Mouse (Mus musculus) embryonic facial prominence, embryonic 10.5 days (tissue): ENCODE data around the gene Tmod3. TPM values are rescaled to one million over a fixed set of nuclear protein-coding genes. Genes with fewer than 3 reads are reported as not detected.

Source experiments
- DNase-seq: peaks from one replicate; pipeline ENCODE4 v3.0.0-alpha.2; 2017; ENCODE audit warnings: low spot score
- H3K27ac ChIP-seq: fragments of 300-500 bp; sonication (generic); replicated peaks from 2 replicates; pipeline ENCODE4 v1.5.1; 2016; ENCODE audit warnings: mild to moderate bottlenecking
- H3K27me3 ChIP-seq: fragments of 300-500 bp; sonication (generic); replicated peaks from 2 replicates; pipeline ENCODE4 v1.6.1; 2016; ENCODE audit warnings: low read depth, mild to moderate bottlenecking; ENCODE audit not compliant: poor library complexity, severe bottlenecking
- H3K36me3 ChIP-seq: fragments of 300-500 bp; sonication (generic); replicated peaks from 2 replicates; pipeline ENCODE4 v1.6.1; 2016; ENCODE audit warnings: mild to moderate bottlenecking, moderate library complexity
- H3K4me1 ChIP-seq: fragments of 300-500 bp; sonication (generic); 2 replicates; pipeline ENCODE4 v1.6.1; 2016
- H3K4me3 ChIP-seq: fragments of 300-500 bp; sonication (generic); 2 replicates; pipeline ENCODE4 v1.5.1; 2016; ENCODE audit warnings: mild to moderate bottlenecking, moderate library complexity
- H3K9me3 ChIP-seq: fragments of 300-500 bp; sonication (generic); 2 replicates; pipeline ENCODE4 v1.6.1; 2016; ENCODE audit warnings: mild to moderate bottlenecking
- WGBS: fragments of 180-500 bp; shearing (Covaris S2); methylation state at CpG from one replicate; pipeline ENCODE4 v1.1.7; 2016; 5-methylcytosine and 5-hydroxymethylcytosine counted together
- polyA plus RNA-seq: library from polyadenylated mRNA; unstranded; fragments of >200 nt; fragmentation: Nextera tagmentation; extraction: Ambion mirVana; gene quantifications from 2 replicates; pipeline ENCODE4 v1.2.1, GENCODE M21; 2016

Tmod3 gene
- polyA plus RNA-seq: 81.0 and 99.2 TPM in 2 replicates

DNA sequence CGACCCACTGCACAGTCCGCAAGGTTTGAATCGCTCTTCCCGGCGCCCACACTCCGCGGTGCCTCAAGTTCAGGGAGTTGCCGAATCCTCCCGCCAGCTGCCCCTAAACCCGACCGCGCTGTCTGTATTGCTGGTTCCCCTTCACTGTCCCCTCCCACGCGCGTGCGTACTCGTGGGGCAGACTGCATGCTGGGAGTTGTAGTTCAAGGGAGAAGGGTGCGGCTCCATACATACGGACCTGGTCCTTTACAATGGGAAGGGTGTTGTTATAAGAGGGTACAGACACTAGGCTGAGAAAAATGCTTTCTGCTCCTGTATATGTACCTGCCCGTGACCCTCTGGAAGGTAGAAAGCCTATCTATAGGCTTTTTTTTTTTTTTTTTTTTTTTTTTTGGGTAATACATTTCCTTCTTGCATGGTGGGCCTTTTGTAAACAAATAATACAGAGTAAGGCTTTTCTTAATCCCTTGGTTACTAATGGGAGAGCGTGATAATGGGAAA is at the start of gene Tmod3:
Tmod3 (minus strand) TSS at position 146 of the 501 bp plus-strand sequence.
- H3K27ac ChIP-seq: peak within 1 kb of the TSS; percentile 87
- 3% methylated on average over 21 of the region's 21 CpGs for WGBS

DNA sequence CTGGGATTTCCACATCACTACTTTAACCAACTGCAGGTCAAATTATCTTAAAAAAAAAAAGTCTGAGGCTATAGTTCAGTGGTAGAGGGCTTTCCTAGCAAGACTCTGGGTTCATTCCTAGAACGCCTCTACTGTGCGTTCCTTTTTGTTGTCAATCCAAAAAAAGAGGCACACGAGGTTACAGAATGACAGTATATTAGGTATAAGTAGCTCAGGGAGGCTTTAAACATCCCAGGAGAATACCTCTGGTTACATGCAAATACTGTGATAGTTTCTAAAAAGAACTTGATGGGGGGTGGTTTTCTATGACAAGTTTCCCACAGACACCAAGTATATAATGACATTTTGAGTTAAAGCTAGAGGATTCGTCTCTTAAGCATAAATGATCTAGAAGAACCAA is 48.0 kb upstream of the Tmod3 start:
- Histone ChIP-seq H3K36me3 (peaks cover 11% of the 10 kb centered on the region), H3K27ac (no peak overlapping the region), H3K4me3 (no peak overlapping the region), H3K27me3 (peaks cover 12% of the 10 kb centered on the region; the same call in 1 of the 2 replicates), H3K4me1 (peaks cover 9% of the 10 kb centered on the region), H3K9me3 (no peaks in the 10 kb centered on the region)
- 90% methylated on average over 4 of the region's 4 CpGs for WGBS
- DNase-seq: no peak

More for the DNA sequence above, at the start of gene Tmod3:
- peaks cover 20% of the 10 kb centered on the region for H3K4me1 ChIP-seq
- no peaks in the 10 kb centered on the region for H3K36me3 ChIP-seq
- H3K9me3 ChIP-seq: no peaks in the 10 kb centered on the region
- H3K4me3 ChIP-seq: peak within 1 kb of the TSS; percentile 94
- no peaks in the 10 kb centered on the region for H3K27me3 ChIP-seq
- DNase-seq: peak; percentile 94

DNA sequence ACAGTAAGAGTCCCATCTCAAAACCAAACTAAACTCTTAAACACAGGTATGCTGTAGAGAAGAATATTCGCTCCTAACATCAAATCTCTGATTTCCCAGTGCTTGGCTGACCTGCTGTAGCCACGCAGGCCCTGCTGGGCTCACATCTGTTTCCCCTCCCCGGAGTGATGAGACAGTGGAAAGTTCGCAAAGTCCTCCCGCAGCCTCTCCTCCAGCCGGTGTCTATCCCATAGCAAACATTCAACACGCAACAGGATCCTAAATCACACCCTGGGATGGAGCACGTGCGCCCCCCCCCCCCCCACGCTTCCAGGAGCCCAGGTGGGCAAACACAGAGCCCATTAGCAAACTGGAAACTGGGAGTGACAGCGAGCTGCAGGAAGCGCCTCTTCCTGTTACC is 42.1 kb upstream of the Tmod3 start:
- 46% methylated on average over 12 of the region's 12 CpGs for WGBS
- no peak overlapping the region for H3K4me3 ChIP-seq
- peaks cover 14% of the 10 kb centered on the region for H3K36me3 ChIP-seq
- H3K9me3 ChIP-seq: no peaks in the 10 kb centered on the region
- H3K4me1 ChIP-seq: peaks cover 6% of the 10 kb centered on the region
- H3K27ac ChIP-seq: no peak overlapping the region
- no peaks in the 10 kb centered on the region for H3K27me3 ChIP-seq
- peak; percentile 47 for DNase-seq

DNA sequence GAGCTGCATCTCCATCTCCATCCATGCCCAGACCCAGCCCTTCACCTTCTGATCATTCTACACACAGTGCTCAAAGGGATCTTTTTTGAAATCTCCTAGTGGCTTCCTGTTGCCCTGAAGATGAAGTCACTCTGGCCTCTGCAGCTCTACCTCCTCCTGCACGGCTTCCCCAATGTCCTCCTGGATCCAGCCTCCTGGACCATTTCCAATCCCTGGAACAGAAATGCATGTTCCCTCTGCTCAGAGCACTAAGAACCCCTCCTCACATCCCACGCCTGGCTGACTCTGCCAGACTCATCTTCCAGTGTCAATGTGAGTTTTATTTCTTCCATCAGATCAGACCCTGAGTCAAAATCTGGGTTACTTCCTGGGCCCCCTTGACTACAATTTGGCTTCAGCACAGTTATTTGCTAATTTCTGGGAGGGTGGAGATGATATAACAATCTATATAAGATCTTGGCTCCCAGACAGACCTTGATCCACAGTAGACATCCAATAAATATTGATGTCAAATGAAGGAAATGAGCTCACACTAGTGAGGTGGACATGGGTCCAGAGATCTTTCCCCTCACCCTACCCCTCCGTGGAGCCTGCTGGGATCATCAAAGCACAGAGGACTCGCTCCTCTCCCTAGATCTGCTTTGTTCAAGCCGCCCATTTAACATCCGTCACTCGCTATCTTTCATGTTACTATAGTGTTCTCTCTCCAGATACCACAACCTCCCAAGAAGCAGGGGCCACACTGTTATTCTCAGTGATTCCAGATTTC is 40.9 kb upstream of the Tmod3 start:
- no peaks in the 10 kb centered on the region for H3K9me3 ChIP-seq
- H3K36me3 ChIP-seq: peaks cover 14% of the 10 kb centered on the region
- H3K4me1 ChIP-seq: peaks cover 6% of the 10 kb centered on the region
- H3K27ac ChIP-seq: no peak overlapping the region
- no peaks in the 10 kb centered on the region for H3K27me3 ChIP-seq
- WGBS: 85% methylated on average over 7 of the region's 7 CpGs
- no peak for DNase-seq
- no peak overlapping the region for H3K4me3 ChIP-seq

DNA sequence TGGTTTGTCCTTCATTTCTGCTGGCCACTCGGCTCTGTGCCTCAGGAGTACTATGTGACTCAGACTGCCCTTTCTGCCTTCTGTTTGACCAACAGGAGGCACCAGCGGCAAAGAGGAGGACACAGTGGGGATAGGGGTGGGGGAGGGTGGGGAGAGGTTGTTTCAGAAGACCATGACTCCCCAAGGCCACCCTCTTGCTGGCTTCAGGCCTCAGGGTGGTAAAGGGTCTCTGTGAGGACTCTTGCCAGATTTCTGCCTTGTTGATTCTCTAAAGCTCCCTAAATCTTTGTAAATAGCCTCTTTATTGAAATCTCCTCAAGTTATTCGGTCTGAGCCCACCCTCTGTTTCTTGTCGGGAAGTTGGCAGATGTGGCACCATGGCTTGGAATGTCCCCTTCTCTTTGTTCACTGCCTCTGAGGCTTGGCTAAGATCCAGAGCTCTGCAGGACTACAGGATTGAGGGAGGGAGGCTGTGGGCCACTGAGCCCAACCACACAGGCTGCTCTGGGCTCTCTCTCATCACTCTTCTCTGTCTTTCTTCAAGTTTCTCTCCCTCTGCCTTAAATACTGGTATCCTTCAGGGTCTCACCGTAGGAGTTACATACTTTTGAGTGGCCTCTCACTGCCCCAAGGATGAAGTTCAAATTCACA is 39.9 kb upstream of the Tmod3 start:
- 71% methylated on average over 5 of the region's 5 CpGs for WGBS
- DNase-seq: no peak

DNA sequence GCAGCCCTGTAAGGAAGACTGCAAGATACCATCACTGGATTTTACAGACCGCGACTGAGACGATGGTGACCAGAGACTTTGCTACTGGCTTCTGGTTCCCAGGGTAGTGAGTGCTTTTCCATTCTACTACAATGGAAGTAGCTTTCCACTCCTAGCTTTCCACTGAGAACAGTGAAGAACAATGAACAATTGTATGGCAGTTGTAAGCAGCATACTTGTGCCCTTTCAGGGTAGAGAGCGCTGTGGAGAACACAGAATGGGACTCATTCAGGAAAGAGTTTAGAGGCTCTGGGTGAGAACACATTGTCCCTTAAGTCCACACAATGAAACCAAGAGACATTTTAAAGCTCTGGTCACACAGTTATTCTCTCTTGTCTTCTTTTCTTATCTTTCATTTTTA is 38.1 kb upstream of the Tmod3 start:
- no peak for DNase-seq
- peaks cover 6% of the 10 kb centered on the region for H3K4me1 ChIP-seq
- 70% methylated on average over 4 of the region's 4 CpGs for WGBS
- H3K9me3 ChIP-seq: no peaks in the 10 kb centered on the region
- H3K27ac ChIP-seq: no peak overlapping the region
- H3K36me3 ChIP-seq: peaks cover 23% of the 10 kb centered on the region
- H3K27me3 ChIP-seq: no peaks in the 10 kb centered on the region
- H3K4me3 ChIP-seq: no peak overlapping the region

More for the DNA sequence above, 39.9 kb upstream of the Tmod3 start:
- Histone ChIP-seq H3K9me3 (no peaks in the 10 kb centered on the region), H3K27me3 (no peaks in the 10 kb centered on the region), H3K4me1 (peaks cover 6% of the 10 kb centered on the region), H3K36me3 (peaks cover 12% of the 10 kb centered on the region), H3K27ac (no peak overlapping the region), H3K4me3 (no peak overlapping the region)

DNA sequence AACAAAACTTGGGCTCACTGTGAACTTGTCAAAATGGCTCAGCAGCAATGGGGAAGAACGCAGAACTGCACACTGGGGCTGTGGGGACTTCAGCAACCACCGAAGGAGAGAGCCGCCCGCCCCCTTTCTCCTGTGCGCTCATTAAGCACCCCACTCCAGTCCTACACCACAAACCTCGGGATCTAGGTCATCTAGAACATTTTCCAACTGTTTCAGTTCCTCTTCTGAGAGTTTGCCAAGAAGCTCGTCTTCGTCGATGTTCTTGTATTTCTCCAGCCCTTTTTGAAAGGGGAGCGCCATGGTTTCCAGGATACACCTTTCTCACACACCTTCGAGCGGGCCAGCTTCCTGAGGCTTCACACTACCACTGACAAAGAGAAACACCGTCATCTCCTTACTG is 37.6 kb upstream of the Tmod3 start:
- DNase-seq: no peak
- no peak overlapping the region for H3K4me3 ChIP-seq
- 91% methylated on average over 13 of the region's 13 CpGs for WGBS
- H3K27me3 ChIP-seq: no peaks in the 10 kb centered on the region
- H3K9me3 ChIP-seq: no peaks in the 10 kb centered on the region
- peaks cover 29% of the 10 kb centered on the region for H3K36me3 ChIP-seq
- no peak overlapping the region for H3K27ac ChIP-seq
- peaks cover 6% of the 10 kb centered on the region for H3K4me1 ChIP-seq

DNA sequence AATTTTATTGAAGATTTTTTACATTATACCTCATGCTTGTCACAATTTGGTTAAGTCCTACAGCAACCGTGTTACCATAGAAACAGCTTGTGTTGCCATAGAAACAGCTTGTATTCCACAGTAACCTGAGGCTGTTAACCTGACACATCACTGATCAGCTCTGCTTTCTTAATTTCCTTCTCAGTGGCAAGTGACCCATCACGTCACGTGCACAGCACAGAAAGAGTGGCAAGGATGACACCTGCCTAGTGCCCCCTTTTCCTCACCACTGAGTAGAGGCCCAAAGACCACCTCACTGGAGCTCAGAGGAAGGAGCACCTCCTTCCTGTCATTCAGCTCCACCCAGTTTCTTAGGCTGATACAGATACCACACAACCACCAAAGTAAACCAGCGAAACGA is 34.0 kb upstream of the Tmod3 start:
- Histone ChIP-seq H3K27me3 (no peaks in the 10 kb centered on the region), H3K27ac (no peak overlapping the region), H3K36me3 (peaks cover 57% of the 10 kb centered on the region), H3K9me3 (no peaks in the 10 kb centered on the region), H3K4me1 (no peaks in the 10 kb centered on the region), H3K4me3 (no peak overlapping the region)
- 87% methylated on average over 5 of the region's 5 CpGs for WGBS
- no peak for DNase-seq

DNA sequence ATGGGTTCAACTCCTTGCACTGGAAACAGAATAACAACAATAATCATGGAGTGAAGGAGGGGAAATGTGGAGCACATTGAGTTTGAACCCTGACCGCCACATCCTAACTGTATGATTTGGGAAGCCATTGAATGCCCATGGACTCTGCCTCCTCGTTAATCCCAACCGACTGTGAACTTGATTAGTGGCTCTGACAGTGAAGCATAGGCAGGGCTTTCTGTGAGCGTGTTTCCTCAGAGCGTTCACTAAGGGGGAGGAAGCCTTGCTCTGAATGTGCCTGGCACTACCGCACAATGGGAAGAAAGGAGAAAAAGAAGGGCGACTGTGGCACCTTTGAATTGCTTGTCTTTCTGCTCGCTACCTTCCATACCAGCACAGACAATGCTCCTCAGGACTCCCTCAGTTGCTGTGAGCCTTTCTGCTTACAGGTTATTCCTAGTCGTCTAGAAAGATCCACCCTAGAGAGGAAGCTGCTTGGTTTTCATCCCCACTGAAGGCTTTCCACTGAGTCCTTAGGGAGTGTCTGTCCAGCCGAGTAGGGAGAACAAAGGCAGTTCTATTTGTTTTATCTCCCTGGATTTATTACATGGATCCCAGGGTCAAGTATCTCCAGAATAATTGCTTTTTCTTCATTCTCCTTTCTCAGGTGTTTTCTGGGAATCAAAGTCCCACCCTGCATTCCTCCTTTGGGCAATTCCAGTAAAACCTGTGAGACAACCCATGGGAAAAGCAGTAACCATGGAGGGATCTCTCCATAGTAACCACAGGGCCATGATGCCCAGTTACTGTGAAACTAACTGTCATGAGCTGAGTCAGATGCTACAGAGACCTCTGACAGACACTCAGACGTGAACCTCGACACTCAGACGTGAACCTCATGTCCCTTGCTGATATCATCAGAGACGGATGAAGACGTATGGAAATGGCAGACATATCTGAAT is 30.7 kb upstream of the Tmod3 start:
- Histone ChIP-seq H3K27me3 (no peaks in the 10 kb centered on the region), H3K4me1 (no peaks in the 10 kb centered on the region), H3K27ac (no peak overlapping the region), H3K9me3 (no peaks in the 10 kb centered on the region), H3K4me3 (no peak overlapping the region), H3K36me3 (peaks cover 73% of the 10 kb centered on the region)
- no peak for DNase-seq
- 90% methylated on average over 15 of the region's 15 CpGs for WGBS

DNA sequence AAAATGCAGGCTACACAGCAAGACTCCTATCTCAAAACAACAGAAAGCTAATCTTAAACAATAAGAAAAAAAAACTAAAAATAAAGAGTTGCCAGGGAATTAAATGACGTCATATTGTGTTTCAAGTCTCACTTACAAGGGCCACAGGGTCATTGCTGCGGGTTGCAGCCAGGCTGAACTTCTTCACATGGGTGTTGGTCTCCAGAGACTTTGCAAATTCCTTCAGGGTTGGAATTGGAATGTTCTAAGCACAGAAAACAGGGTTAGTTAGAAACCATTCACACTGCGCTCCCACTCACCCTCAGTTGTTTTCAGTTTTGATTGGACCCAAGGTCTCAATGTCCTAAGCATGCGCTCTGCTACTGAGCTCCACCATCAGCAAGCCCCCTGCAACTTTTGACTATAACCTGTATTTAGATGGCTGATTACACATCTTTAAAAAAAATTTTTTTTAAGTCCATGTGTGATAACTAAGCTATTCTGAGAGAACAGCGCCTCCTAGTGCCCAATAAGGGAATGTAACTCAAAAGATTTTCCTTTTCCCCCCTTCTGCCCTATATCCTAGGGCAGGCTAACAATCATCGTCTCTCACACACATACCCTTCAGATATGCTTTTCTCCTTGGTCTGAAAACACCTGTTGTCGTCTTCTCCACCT is 22.4 kb upstream of the Tmod3 start:
- 52% methylated on average over 7 of the region's 7 CpGs for WGBS
- no peak for DNase-seq
- H3K4me3 ChIP-seq: no peak overlapping the region
- no peak overlapping the region for H3K27ac ChIP-seq
- H3K36me3 ChIP-seq: peaks cover 37% of the 10 kb centered on the region
- H3K4me1 ChIP-seq: 0 out of 2 replicates have a peak, but pooled peaks cover 3% of the 10 kb centered on the region
- no peaks in the 10 kb centered on the region for H3K9me3 ChIP-seq
- no peaks in the 10 kb centered on the region for H3K27me3 ChIP-seq

DNA sequence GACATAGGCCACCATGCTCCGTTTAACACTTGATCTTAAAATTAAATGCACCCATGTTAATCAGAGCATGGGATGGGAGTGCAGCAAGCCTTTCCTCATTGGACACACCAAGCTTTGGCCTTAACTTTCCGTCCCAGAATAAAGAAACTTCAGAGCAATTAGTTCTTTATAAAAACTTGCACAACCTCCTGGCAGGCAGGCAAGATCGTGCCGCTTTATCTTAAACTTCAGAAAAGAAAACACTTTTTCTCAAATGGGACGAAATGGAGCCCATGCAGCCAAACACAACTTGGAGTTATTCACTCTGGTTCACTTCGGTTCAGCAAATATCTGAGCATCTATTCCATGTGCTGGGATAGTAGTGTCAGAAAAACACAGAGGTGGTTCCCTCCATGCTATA is 19.9 kb upstream of the Tmod3 start:
- 92% methylated on average over 6 of the region's 6 CpGs for WGBS
- peaks cover 47% of the 10 kb centered on the region for H3K36me3 ChIP-seq
- no peak overlapping the region for H3K27ac ChIP-seq

More for the DNA sequence above, 19.9 kb upstream of the Tmod3 start:
- Histone ChIP-seq H3K4me3 (no peak overlapping the region), H3K9me3 (no peaks in the 10 kb centered on the region), H3K4me1 (0 out of 2 replicates have a peak, but pooled peaks cover 3% of the 10 kb centered on the region), H3K27me3 (no peaks in the 10 kb centered on the region)
- DNase-seq: no peak
